33 mouse cellular contexts compared by ENCODE assay signal in the genomic region with DNA sequence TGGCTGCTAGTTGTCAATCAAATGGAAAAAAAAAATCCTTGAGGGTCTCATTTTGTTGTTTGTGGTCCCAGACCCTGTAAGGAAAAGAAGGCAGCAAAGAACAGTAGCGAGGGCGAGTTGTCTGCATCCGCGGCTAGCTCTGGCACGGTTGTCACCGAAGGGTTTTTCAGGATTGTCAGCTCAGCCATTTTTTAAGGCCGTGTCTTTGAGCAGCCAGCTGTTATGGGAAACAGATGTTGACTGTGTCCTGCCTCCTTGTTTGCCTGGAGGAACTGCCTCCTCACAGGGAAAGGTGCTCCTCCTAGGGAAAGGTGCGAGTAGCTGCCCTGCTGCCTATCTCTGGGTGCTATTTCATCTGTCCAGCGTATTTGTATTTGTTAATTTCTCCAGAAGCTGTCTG.
DNase-seq lines count a peak whose midpoint lies in the region; ATAC-seq and TF ChIP-seq lines count a peak whose summit lies in the region.
"Had no signal": no experiment of that assay in that cellular context is flagged by ENCODE, and none has a peak within 500 bp of the region (broad histone marks: within the 10 kb centered on the region; RNA-seq: fewer than 3 reads in every experiment).

No protein-coding gene starts in this region.

- intact Hi-C loops in gastrocnemius, adult 2 months (cut with DNase I), result no loop called here
- intact Hi-C loops in heart, adult 2 months (cut with DNase I), result no loop called here

- no peak overlapping the region for H3K9ac ChIP-seq in heart, embryonic 13.5 days
- H3K9ac ChIP-seq in heart, adult 2 months (ENCODE audit: low read depth, low read length), result no peak overlapping the region
- no peak overlapping the region for H3K9ac ChIP-seq in embryonic facial prominence, embryonic 14.5 days (ENCODE audit: low read depth, low read length)
- H3K9ac ChIP-seq in limb, embryonic 11.5 days (ENCODE audit: low read length), result no peak overlapping the region
- H3K9ac ChIP-seq: embryonic facial prominence, embryonic 12.5 days; forebrain, embryonic 12.5 days; forebrain, embryonic 15.5 days; heart, embryonic 15.5 days; hindbrain, embryonic 14.5 days had no signal

- WGBS in heart, embryonic 13.5 days, result 85% methylated on average over 9 of the region's 9 CpGs
- 84% methylated on average over 9 of the region's 9 CpGs for WGBS in heart, adult 2 months
- 50% methylated on average over 9 of the region's 9 CpGs for WGBS in embryonic facial prominence, embryonic 14.5 days
- WGBS in limb, embryonic 11.5 days, result 41% methylated on average over 9 of the region's 9 CpGs

- no peak overlapping the region for H3K4me2 ChIP-seq in heart, embryonic 13.5 days
- no peak overlapping the region for H3K4me2 ChIP-seq in embryonic facial prominence, embryonic 14.5 days (ENCODE audit: low read depth, low read length)
- H3K4me2 ChIP-seq in limb, embryonic 11.5 days (ENCODE audit: low read depth, severe bottlenecking), result no peak overlapping the region
- H3K4me2 ChIP-seq: embryonic facial prominence, embryonic 12.5 days; forebrain, embryonic 12.5 days; forebrain, embryonic 15.5 days; heart, embryonic 11.5 days; heart, embryonic 15.5 days; hindbrain, embryonic 14.5 days had no signal

- peak; percentile 28 for DNase-seq in gastrocnemius, adult 2 months
- no peak for DNase-seq in gastrocnemius, adult 8-10 months (ENCODE audit: low spot score in 2 of 2)
- no peak for DNase-seq in heart, adult 2 months
- peak; percentile 14 for DNase-seq in embryonic facial prominence, embryonic 14.5 days (ENCODE audit: low spot score)
- DNase-seq in limb, embryonic 11.5 days (ENCODE audit: low spot score), result peak; percentile 44
- DNase-seq in spleen, adult 12 weeks (ENCODE audit: low spot score), result no peak
- DNase-seq: adrenal gland, adult 2 months; adrenal gland, postnatal 14 days; B cell, adult 2 months; cerebellum, adult 11 months; cerebellum, adult 8-10 months; cerebellum, postnatal 10 days; cerebellum, postnatal 36 days; embryo, embryonic 11 days; gastrocnemius, postnatal 14 days; heart, postnatal 10 days; heart, postnatal 36 days; kidney, adult 18-20 months; kidney, adult 9 months had no signal

- no peak for ATAC-seq in heart, embryonic 13.5 days (ENCODE audit: extremely low read depth, insufficient number of reproducible peaks, low FRiP score, low TSS enrichment)
- ATAC-seq in embryonic facial prominence, embryonic 14.5 days (ENCODE audit: low read depth), result no peak
- ATAC-seq in limb, embryonic 11.5 days (ENCODE audit: insufficient number of reproducible peaks, low FRiP score, low TSS enrichment, low read depth), result no peak
- no peak for ATAC-seq in megakaryocyte-erythroid progenitor cell, adult 5-6 weeks (replicated peaks; ENCODE audit: low FRiP score, low TSS enrichment, poor library complexity, severe bottlenecking)
- ATAC-seq: forebrain, embryonic 15.5 days; hindbrain, postnatal 0 days; inflammation-experienced regulatory T-cells, adult 6 months; intestine, embryonic 16.5 days had no signal

- no peak for TF ChIP-seq CTCF in gastrocnemius, adult 2 months (IDR thresholded peaks at IDR 0.05)
- TF ChIP-seq CTCF in heart, adult 2 months (IDR thresholded peaks at IDR 0.05), result no peak

- no peaks in the 10 kb centered on the region for H3K36me3 ChIP-seq in heart, embryonic 13.5 days
- H3K36me3 ChIP-seq in heart, adult 2 months (ENCODE audit: control insufficient read depth, insufficient read depth, low read length), result no peaks in the 10 kb centered on the region
- H3K36me3 ChIP-seq in embryonic facial prominence, embryonic 14.5 days (ENCODE audit: control insufficient read depth, insufficient read depth, low read length), result no peaks in the 10 kb centered on the region
- H3K36me3 ChIP-seq in limb, embryonic 11.5 days (ENCODE audit: control insufficient read depth, insufficient read depth, low read length), result no peaks in the 10 kb centered on the region
- H3K36me3 ChIP-seq: embryonic facial prominence, embryonic 12.5 days; forebrain, embryonic 12.5 days; forebrain, embryonic 15.5 days; heart, embryonic 15.5 days; hindbrain, embryonic 10.5 days had no signal

- no peaks in the 10 kb centered on the region for H3K27me3 ChIP-seq in heart, embryonic 13.5 days (replicated peaks)
- no peaks in the 10 kb centered on the region for H3K27me3 ChIP-seq in heart, adult 2 months (ENCODE audit: control insufficient read depth, insufficient read depth, low read length)
- no peaks in the 10 kb centered on the region for H3K27me3 ChIP-seq in embryonic facial prominence, embryonic 14.5 days (replicated peaks; ENCODE audit: control insufficient read depth, insufficient read depth, low read length)
- no peaks in the 10 kb centered on the region for H3K27me3 ChIP-seq in limb, embryonic 11.5 days (ENCODE audit: control insufficient read depth, insufficient read depth, low read length)
- H3K27me3 ChIP-seq: CH12.LX; embryonic facial prominence, embryonic 12.5 days; forebrain, embryonic 12.5 days; forebrain, embryonic 15.5 days; heart, embryonic 15.5 days had no signal

- peak overlapping the region; percentile 35; the same call in 1 of the 2 replicates for H3K27ac ChIP-seq in gastrocnemius, adult 2 months
- H3K27ac ChIP-seq in heart, embryonic 13.5 days (replicated peaks), result 0 out of 2 replicates have a peak overlapping the region, but pooled peaks have one; percentile 20
- no peak overlapping the region for H3K27ac ChIP-seq in heart, adult 2 months
- H3K27ac ChIP-seq in embryonic facial prominence, embryonic 14.5 days (replicated peaks; ENCODE audit: low read depth, low read length), result no peak overlapping the region
- H3K27ac ChIP-seq in limb, embryonic 11.5 days (replicated peaks; ENCODE audit: low read depth, low read length), result no peak overlapping the region
- H3K27ac ChIP-seq: embryonic facial prominence, embryonic 12.5 days; forebrain, embryonic 12.5 days; forebrain, embryonic 15.5 days; heart, embryonic 15.5 days; hindbrain, embryonic 10.5 days; hindbrain, embryonic 14.5 days; hindbrain, postnatal 0 days had no signal

- H3K4me3 ChIP-seq in gastrocnemius, adult 2 months, result no peak overlapping the region
- H3K4me3 ChIP-seq in heart, embryonic 13.5 days, result no peak overlapping the region
- H3K4me3 ChIP-seq in heart, adult 2 months, result no peak overlapping the region
- H3K4me3 ChIP-seq in embryonic facial prominence, embryonic 14.5 days (ENCODE audit: low read depth, low read length), result no peak overlapping the region
- no peak overlapping the region for H3K4me3 ChIP-seq in limb, embryonic 11.5 days (ENCODE audit: low read depth, low read length)
- H3K4me3 ChIP-seq: embryonic facial prominence, embryonic 12.5 days; erythroblast, embryonic 14.5 days; forebrain, embryonic 12.5 days; forebrain, embryonic 15.5 days; heart, embryonic 15.5 days; hindbrain, embryonic 10.5 days had no signal

- no peaks in the 10 kb centered on the region for H3K79me2 ChIP-seq in heart, adult 2 months (replicated peaks; ENCODE audit: control insufficient read depth, insufficient read depth, low read length)

- TF ChIP-seq EP300 in heart, adult 2 months (IDR thresholded peaks at IDR 0.05; ENCODE audit: insufficient read depth, low read depth, low read length), result no peak

- TF ChIP-seq POLR2A in heart, adult 2 months (IDR thresholded peaks at IDR 0.05; ENCODE audit: insufficient read depth, low read depth, low read length), result no peak

- no peaks in the 10 kb centered on the region for H3K9me3 ChIP-seq in heart, embryonic 13.5 days
- H3K9me3 ChIP-seq in embryonic facial prominence, embryonic 14.5 days (ENCODE audit: control insufficient read depth, low read length), result no peaks in the 10 kb centered on the region
- no peaks in the 10 kb centered on the region for H3K9me3 ChIP-seq in limb, embryonic 11.5 days (ENCODE audit: control insufficient read depth, low read length)
- H3K9me3 ChIP-seq: embryonic facial prominence, embryonic 12.5 days; forebrain, embryonic 12.5 days; forebrain, embryonic 15.5 days; heart, embryonic 15.5 days; hindbrain, embryonic 10.5 days had no signal

- peaks cover 24% of the 10 kb centered on the region for H3K4me1 ChIP-seq in heart, embryonic 13.5 days
- H3K4me1 ChIP-seq in heart, adult 2 months (ENCODE audit: control insufficient read depth, insufficient read depth, low read length), result peaks cover 4% of the 10 kb centered on the region
- no peaks in the 10 kb centered on the region for H3K4me1 ChIP-seq in embryonic facial prominence, embryonic 14.5 days (ENCODE audit: control insufficient read depth, insufficient read depth, low read length)
- H3K4me1 ChIP-seq in limb, embryonic 11.5 days (ENCODE audit: control insufficient read depth, insufficient read depth, low read length), result peaks cover 3% of the 10 kb centered on the region; the same call in 1 of the 2 replicates
- H3K4me1 ChIP-seq: embryonic facial prominence, embryonic 12.5 days; forebrain, embryonic 12.5 days; forebrain, embryonic 15.5 days had no signal

Comparison
In these comparisons a context has a peak if more than half of its experiments do, and no peak if none do; other contexts are left out.
1. DNase-seq: peak in gastrocnemius, adult 2 months (single experiment), embryonic facial prominence, embryonic 14.5 days (single experiment) and limb, embryonic 11.5 days (single experiment); none in gastrocnemius, adult 8-10 months (0 of 2), heart, adult 2 months (0 of 2) and spleen, adult 12 weeks (single experiment).
2. H3K27ac ChIP-seq: peak in gastrocnemius, adult 2 months (single experiment) and heart, embryonic 13.5 days (single experiment); none in heart, adult 2 months (single experiment), embryonic facial prominence, embryonic 14.5 days (single experiment) and limb, embryonic 11.5 days (single experiment).